Mouse (Mus musculus) CH12.LX (cell line): ENCODE measurements at regions not wholly inside any gene's neighbourhood (a gene's known extent, or its start where the extent isn't known, plus 50 kb on each side); places are given as distances from the start of the nearest gene placed in this dataset.
A peak's percentile ranks its signal among the peaks of the same experiment; 100 is the strongest.

ENCODE experiments used
- DNase-seq: peaks from one replicate; pipeline ENCODE4 v3.0.0-alpha.2; 2013; ENCODE audit errors: extremely low read depth
- H3K27ac ChIP-seq: 2 replicates; pipeline ENCODE4 v1.5.1; 2012; ENCODE audit warnings: low read depth, mild to moderate bottlenecking, control low read depth, moderate library complexity; ENCODE audit not compliant: insufficient read depth
- H3K27me3 ChIP-seq: replicated peaks from 2 replicates; pipeline ENCODE3; 2012; ENCODE audit warnings: inconsistent platforms
- H3K36me3 ChIP-seq, 2 experiments: replicated peaks in 1 of 2; 2 replicates each; pipeline versions ENCODE3 to v1.6.1; 2012; ENCODE audit warnings: inconsistent platforms in 1 of 2, low read length in 1 of 2, mild to moderate bottlenecking in 1 of 2, mixed read lengths in 1 of 2, moderate library complexity in 1 of 2; ENCODE audit not compliant: control insufficient read depth in 1 of 2, insufficient read depth in 1 of 2
- H3K4me1 ChIP-seq, 2 experiments: 2 replicates each; pipeline ENCODE4 v1.6.1; 2012; ENCODE audit warnings: inconsistent platforms in 1 of 2, moderate library complexity in 1 of 2; ENCODE audit not compliant: insufficient read depth in 2 of 2, control insufficient read depth in 1 of 2
- H3K4me2 ChIP-seq: 2 replicates; pipeline ENCODE4 v1.6.1; 2012; ENCODE audit warnings: low read depth, mild to moderate bottlenecking, control low read depth; ENCODE audit not compliant: poor library complexity, insufficient read depth, severe bottlenecking
- H3K4me3 ChIP-seq, 3 experiments: fragments of 150-350 bp in 1 of 3; sonication (generic) in 1 of 3; replicated peaks in 1 of 3; 2 replicates each; pipeline versions ENCODE3 to v1.5.1; 2011 to 2012; ENCODE audit warnings: low read depth in 2 of 3, low read length in 2 of 3, mild to moderate bottlenecking in 2 of 3, moderate library complexity in 2 of 3, control low read depth in 1 of 3, improper control_type of control experiment in 1 of 3, inconsistent platforms in 1 of 3, mixed read lengths in 1 of 3; ENCODE audit not compliant: poor library complexity in 1 of 3
- H3K79me2 ChIP-seq: replicated peaks from 2 replicates; pipeline ENCODE4 v1.6.1; 2012; ENCODE audit warnings: mild to moderate bottlenecking, moderate library complexity; ENCODE audit not compliant: control insufficient read depth, poor library complexity, insufficient read depth, severe bottlenecking; ENCODE audit errors: extremely low read depth
- H3K9ac ChIP-seq: 2 replicates; pipeline ENCODE4 v1.6.1; 2012; ENCODE audit warnings: low read depth, mild to moderate bottlenecking, control low read depth, moderate library complexity; ENCODE audit not compliant: insufficient read depth
- H3K9me3 ChIP-seq: replicated peaks from 2 replicates; pipeline ENCODE3; 2012; ENCODE audit warnings: low read length, inconsistent platforms, mixed read lengths
- CHD1 ChIP-seq: IDR thresholded peaks from 2 replicates; pipeline ENCODE4 v1.6.1; 2012; ENCODE audit warnings: low read depth, low read length, improper control_type of control experiment, inconsistent platforms
- CTCF ChIP-seq, 2 experiments: IDR thresholded peaks in 1 of 2; conservative IDR thresholded peaks in 1 of 2; 2 replicates each; pipeline ENCODE4 v1.5.1; 2011 to 2012; ENCODE audit warnings: low read depth in 2 of 2, low read length in 2 of 2, improper control_type of control experiment in 1 of 2, inconsistent platforms in 1 of 2, mild to moderate bottlenecking in 1 of 2, moderate library complexity in 1 of 2
- ETS1 ChIP-seq: conservative IDR thresholded peaks from 2 replicates; pipeline ENCODE4 v1.6.1; 2012; ENCODE audit warnings: low read depth, mild to moderate bottlenecking, inconsistent platforms, low read length, improper control_type of control experiment, moderate library complexity
- NRF1 ChIP-seq: IDR thresholded peaks from 2 replicates; pipeline ENCODE4 v1.6.1; 2014; ENCODE audit warnings: low read depth, mild to moderate bottlenecking, inconsistent platforms, low read length, improper control_type of control experiment, moderate library complexity
- POLR2AphosphoS2 ChIP-seq: IDR thresholded peaks from 2 replicates; pipeline ENCODE4 v1.6.1; 2011; ENCODE audit warnings: low read depth, low read length, improper control_type of control experiment
- RAD21 ChIP-seq: IDR thresholded peaks from 2 replicates; pipeline ENCODE4 v1.6.1; 2011; ENCODE audit warnings: low read depth, mild to moderate bottlenecking, low read length, improper control_type of control experiment, moderate library complexity
- RCOR1 ChIP-seq: conservative IDR thresholded peaks from 2 replicates; pipeline ENCODE4 v1.6.1; 2012; ENCODE audit warnings: low read depth, mild to moderate bottlenecking, inconsistent platforms, low read length, improper control_type of control experiment
- SIN3A ChIP-seq: IDR thresholded peaks from 2 replicates; pipeline ENCODE4 v1.6.1; 2012; ENCODE audit warnings: low read length, improper control_type of control experiment, inconsistent platforms
- SMC3 ChIP-seq: IDR thresholded peaks from 2 replicates; pipeline ENCODE4 v1.6.1; 2011; ENCODE audit warnings: low read depth, low read length, improper control_type of control experiment
- USF1 ChIP-seq: IDR thresholded peaks from 2 replicates; pipeline ENCODE4 v1.6.1; 2014; ENCODE audit warnings: low read depth, mild to moderate bottlenecking, inconsistent platforms, low read length, improper control_type of control experiment
- ZKSCAN1 ChIP-seq: IDR thresholded peaks from 2 replicates; pipeline ENCODE4 v1.6.1; 2012; ENCODE audit warnings: low read depth, inconsistent platforms, low read length, improper control_type of control experiment, borderline replicate concordance
- ZNF384 ChIP-seq: IDR thresholded peaks from 2 replicates; pipeline ENCODE4 v1.6.1; 2012; ENCODE audit warnings: low read depth, low read length, improper control_type of control experiment, inconsistent platforms
- dilution Hi-C: fragments of 300-500 bp; cut with MboI; formaldehyde crosslinking; loops from 2 replicates; pipeline ENCODE4 v1.14.3; 2020; ENCODE audit warnings: low sequenced_read_pairs; ENCODE audit not compliant: extremely low pct_unique_long_range_greater_than_20kb, extremely low pct_ligation_motif_present
- in situ Hi-C: fragments of 300-500 bp; cut with MboI; formaldehyde crosslinking; loops from 3 replicates; pipeline ENCODE4 v1.14.3; 2019; ENCODE audit warnings: low sequenced_read_pairs, low pct_ligation_motif_present, low pct_unique_long_range_greater_than_20kb, mixed read lengths

- Histone ChIP-seq H3K4me1 (no peaks in the 10 kb centered on the region), H3K9me3 (peaks cover 72% of the 10 kb centered on the region), H3K4me2 (no peak overlapping the region), H3K9ac (no peak overlapping the region), H3K79me2 (no peaks in the 10 kb centered on the region), H3K27me3 (no peaks in the 10 kb centered on the region), H3K4me3 (no peak overlapping the region), H3K36me3 (no peaks in the 10 kb centered on the region), H3K27ac (no peak overlapping the region)
- no peak for TF ChIP-seq USF1
- TF ChIP-seq CTCF (conservative IDR thresholded peaks at IDR 0.05 in 1 of 2, IDR thresholded peaks at IDR 0.05 in 1 of 2; ENCODE audit: low read depth in 2 of 2, low read length in 2 of 2), result 0 out of 4 replicates have a peak, but pooled peaks of 1 of the 2 experiments have one; percentile 1
- DNase-seq, result no peak
- in situ Hi-C loops, result loop anchor here (25.0 kb wide), 1 partner anchor 236 kb away; no protein-coding TSS in a partner anchor
- dilution Hi-C loops, result no loop called here
Measured at GRCm38 (mm10) chr7:68823646-68824045, 74.6 kb upstream of the Arrdc4 start.

GRCm38 (mm10) chr7:68823189-68823588 lies 74.1 kb upstream of the Arrdc4 start:
- H3K27ac ChIP-seq, result no peak overlapping the region
- peak; percentile 2 for DNase-seq
- dilution Hi-C loops, result no loop called here
- H3K4me3 ChIP-seq, result no peak overlapping the region
- H3K9me3 ChIP-seq, result peaks cover 72% of the 10 kb centered on the region
- H3K27me3 ChIP-seq, result no peaks in the 10 kb centered on the region
- no peaks in the 10 kb centered on the region for H3K36me3 ChIP-seq
- H3K4me1 ChIP-seq, result no peaks in the 10 kb centered on the region
- H3K79me2 ChIP-seq, result no peaks in the 10 kb centered on the region
- H3K9ac ChIP-seq, result no peak overlapping the region
- no peak overlapping the region for H3K4me2 ChIP-seq
- peak; percentile 32 to 49 for TF ChIP-seq CTCF (conservative IDR thresholded peaks at IDR 0.05 in 1 of 2, IDR thresholded peaks at IDR 0.05 in 1 of 2; ENCODE audit: low read depth in 2 of 2, low read length in 2 of 2)
- TF ChIP-seq RAD21, result peak; percentile 22
- TF ChIP-seq SMC3, result peak; percentile 43
- no peak for TF ChIP-seq CHD1
- in situ Hi-C loops, result loop anchor here (25.0 kb wide), 1 partner anchor 236 kb away; no protein-coding TSS in a partner anchor

GRCm38 (mm10) chr7:68814823-68815666 lies 66.0 kb upstream of the Arrdc4 start:
- dilution Hi-C loops (no loop called here), in situ Hi-C loops (loop anchor here (25.0 kb wide), 1 partner anchor 228 kb away; no protein-coding TSS in a partner anchor)
- Histone ChIP-seq H3K27me3 (no peaks in the 10 kb centered on the region), H3K4me2 (no peak overlapping the region), H3K36me3 (no peaks in the 10 kb centered on the region), H3K9ac (no peak overlapping the region), H3K79me2 (no peaks in the 10 kb centered on the region), H3K27ac (no peak overlapping the region), H3K4me3 (no peak overlapping the region), H3K4me1 (no peaks in the 10 kb centered on the region), H3K9me3 (peaks cover 58% of the 10 kb centered on the region)
- TF ChIP-seq USF1, result no peak
- TF ChIP-seq ZKSCAN1, result no peak
- no peak for TF ChIP-seq POLR2AphosphoS2
- no peak for TF ChIP-seq SIN3A
- no peak for TF ChIP-seq ZNF384
- TF ChIP-seq ETS1, result no peak
- TF ChIP-seq RCOR1, result no peak
- TF ChIP-seq NRF1, result no peak
- DNase-seq, result no peak
